Mouse (Mus musculus) liver, embryonic 14.5 days (tissue): ENCODE results near the gene D6Ertd527e.

Experiments used
- CTCF ChIP-seq: IDR thresholded peaks from 2 replicates; pipeline ENCODE4 v1.5.1; 2016; ENCODE audit warnings: antibody characterized with exemption, low read depth, control low read depth
- EP300 ChIP-seq: IDR thresholded peaks from 2 replicates; pipeline ENCODE4 v1.6.1; 2016; ENCODE audit warnings: antibody characterized with exemption, low read depth

GRCm38 (mm10) chr6:87116596-87116995 lies 12.1 kb downstream of the D6Ertd527e start:
- TF ChIP-seq CTCF (no peak), EP300 (no peak)
